Mouse (Mus musculus) E14TG2a.4 (cell line): ENCODE results near the gene Yap1.

Experiments
- H3K27me3 ChIP-seq: 2 replicates; pipeline ENCODE4 v1.6.1; 2014; ENCODE audit warnings: low read length, control low read depth; ENCODE audit not compliant: insufficient read depth
- H3K36me3 ChIP-seq: 2 replicates; pipeline ENCODE4 v1.6.1; 2014; ENCODE audit warnings: low read length, control low read depth; ENCODE audit not compliant: insufficient read depth
- H3K4me1 ChIP-seq: replicated peaks from 2 replicates; pipeline ENCODE4 v1.6.1; 2014; ENCODE audit warnings: low read depth, low read length, control low read depth
- H3K4me3 ChIP-seq: replicated peaks from 2 replicates; pipeline ENCODE4 v1.5.1; 2014; ENCODE audit warnings: mild to moderate bottlenecking, low read length
- H3K9me3 ChIP-seq: 2 replicates; pipeline ENCODE4 v1.6.1; 2014; ENCODE audit warnings: low read length, control low read depth
- CTCF ChIP-seq: conservative IDR thresholded peaks from 2 replicates; pipeline ENCODE4 v1.5.1; 2014; ENCODE audit warnings: low read length
- NANOG ChIP-seq: IDR thresholded peaks from 2 replicates; pipeline ENCODE4 v1.6.1; 2014; ENCODE audit warnings: borderline replicate concordance, low read length, mixed read lengths
- POU5F1 ChIP-seq: IDR thresholded peaks from 2 replicates; pipeline ENCODE4 v1.6.1; 2014; ENCODE audit warnings: low read length, borderline replicate concordance

The Yap1 gene

GRCm38 (mm10) chr9:8004370-8004991 lies at the start of gene Yap1:
Gene Yap1 (minus strand): TSS chr9:8004596.
- Histone ChIP-seq H3K9me3 (no peaks in the 10 kb centered on the region), H3K4me3 (peak within 1 kb of the TSS; percentile 85), H3K27me3 (no peaks in the 10 kb centered on the region), H3K4me1 (peaks cover 62% of the 10 kb centered on the region), H3K36me3 (peaks cover 24% of the 10 kb centered on the region)
- no peak for TF ChIP-seq POU5F1
- no peak for TF ChIP-seq NANOG
- TF ChIP-seq CTCF, result no peak

GRCm38 (mm10) chr9:8043044-8043387 lies 38.6 kb upstream of the Yap1 start:
- Histone ChIP-seq H3K27me3 (no peaks in the 10 kb centered on the region), H3K36me3 (0 out of 2 replicates have a peak, but pooled peaks cover 3% of the 10 kb centered on the region), H3K4me1 (peaks cover 25% of the 10 kb centered on the region), H3K9me3 (no peaks in the 10 kb centered on the region), H3K4me3 (peak overlapping the region; percentile 95)
- TF ChIP-seq POU5F1 (no peak), CTCF (no peak), NANOG (no peak)

GRCm38 (mm10) chr9:8042338-8043043 lies 38.1 kb upstream of the Yap1 start, which contains the start of gene Cfap300:
Gene Cfap300 (minus strand): TSS chr9:8042823.
- peaks cover 23% of the 10 kb centered on the region for H3K4me1 ChIP-seq
- TF ChIP-seq CTCF, result no peak
- TF ChIP-seq NANOG, result no peak
- no peak for TF ChIP-seq POU5F1
- no peaks in the 10 kb centered on the region for H3K27me3 ChIP-seq
- peak within 1 kb of the TSS; percentile 95 for H3K4me3 ChIP-seq
- H3K9me3 ChIP-seq, result no peaks in the 10 kb centered on the region
- 0 out of 2 replicates have a peak, but pooled peaks cover 3% of the 10 kb centered on the region for H3K36me3 ChIP-seq

GRCm38 (mm10) chr9:8035546-8035945 lies 31.1 kb upstream of the Yap1 start:
- Histone ChIP-seq H3K4me3 (peak overlapping the region; percentile 54), H3K27me3 (no peaks in the 10 kb centered on the region), H3K4me1 (peaks cover 32% of the 10 kb centered on the region), H3K36me3 (0 out of 2 replicates have a peak, but pooled peaks cover 3% of the 10 kb centered on the region), H3K9me3 (no peaks in the 10 kb centered on the region)
- TF ChIP-seq NANOG (no peak), CTCF (no peak), POU5F1 (no peak)

DNA sequence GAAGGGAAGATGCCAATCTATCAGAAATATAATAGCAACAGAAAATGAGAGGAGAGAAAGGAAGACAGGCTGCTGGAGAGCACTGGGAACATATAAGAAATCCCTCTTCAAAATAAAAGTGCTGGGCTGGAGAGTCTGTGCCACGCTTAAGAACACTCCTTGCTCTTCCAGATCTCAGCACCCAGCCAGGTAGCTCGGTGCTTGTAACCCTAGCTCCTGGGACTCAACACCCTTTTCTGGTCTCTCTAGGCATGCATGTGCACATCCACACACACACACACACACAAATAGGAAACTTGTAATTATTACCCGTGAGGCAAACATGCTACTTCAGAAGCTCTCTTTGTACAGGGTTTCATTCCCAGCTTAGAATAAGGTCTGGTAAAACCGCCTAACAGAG lies 30.7 kb upstream of the Yap1 start:
- Histone ChIP-seq H3K4me3 (peak overlapping the region; percentile 54), H3K9me3 (no peaks in the 10 kb centered on the region), H3K36me3 (0 out of 2 replicates have a peak, but pooled peaks cover 3% of the 10 kb centered on the region), H3K27me3 (no peaks in the 10 kb centered on the region), H3K4me1 (peaks cover 32% of the 10 kb centered on the region)
- no peak for TF ChIP-seq NANOG
- no peak for TF ChIP-seq POU5F1
- TF ChIP-seq CTCF, result no peak

DNA sequence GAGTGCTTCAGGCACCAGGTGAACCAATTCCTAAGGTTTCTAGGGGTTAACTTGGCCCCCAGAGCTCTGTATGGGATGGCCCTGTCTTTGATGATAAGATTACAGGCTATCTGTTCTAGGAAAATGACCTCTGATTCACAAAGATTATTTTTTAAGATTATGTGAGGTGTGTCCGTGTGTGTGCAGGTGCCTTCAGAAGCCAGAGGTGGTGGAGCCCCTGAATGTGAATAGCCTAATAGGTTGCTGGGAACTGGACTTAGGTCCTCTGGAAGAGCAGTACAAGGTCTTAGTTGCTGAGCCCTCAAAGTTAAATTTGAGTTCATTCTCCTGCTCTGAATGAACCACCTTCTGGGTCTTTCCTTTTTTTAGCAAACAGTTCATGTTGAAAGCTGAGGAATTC lies 29.7 kb upstream of the Yap1 start:
- H3K27me3 ChIP-seq, result no peaks in the 10 kb centered on the region
- TF ChIP-seq CTCF (no peak), NANOG (no peak), POU5F1 (no peak)
- no peaks in the 10 kb centered on the region for H3K9me3 ChIP-seq
- peaks cover 32% of the 10 kb centered on the region for H3K4me1 ChIP-seq
- H3K4me3 ChIP-seq, result no peak overlapping the region
- no peaks in the 10 kb centered on the region for H3K36me3 ChIP-seq

DNA sequence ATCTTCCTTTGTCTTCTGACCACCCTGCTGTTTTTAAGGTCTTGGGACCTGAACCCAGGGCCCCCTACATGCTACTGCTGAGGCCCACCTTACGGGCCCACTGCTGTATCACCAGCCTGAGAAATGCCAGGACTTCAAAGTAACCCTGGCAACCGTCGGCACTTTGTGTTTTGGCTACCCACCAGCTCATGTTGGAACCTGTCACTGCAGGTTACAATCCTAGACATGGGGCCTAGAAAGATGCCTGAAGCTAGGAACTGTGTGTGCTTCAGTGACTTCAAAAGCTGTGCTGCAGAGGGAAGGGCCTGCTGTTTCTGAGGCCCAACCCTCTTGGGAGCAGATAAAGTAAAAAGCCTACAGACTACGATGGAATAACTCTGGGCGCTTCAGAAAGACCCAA lies 28.5 kb upstream of the Yap1 start:
- Histone ChIP-seq H3K4me1 (peaks cover 32% of the 10 kb centered on the region), H3K27me3 (no peaks in the 10 kb centered on the region), H3K9me3 (no peaks in the 10 kb centered on the region), H3K4me3 (no peak overlapping the region), H3K36me3 (no peaks in the 10 kb centered on the region)
- TF ChIP-seq NANOG (no peak), POU5F1 (no peak)

GRCm38 (mm10) chr9:8018609-8019008 lies 14.2 kb upstream of the Yap1 start:
- Histone ChIP-seq H3K36me3 (no peaks in the 10 kb centered on the region), H3K4me3 (no peak overlapping the region), H3K27me3 (no peaks in the 10 kb centered on the region), H3K9me3 (no peaks in the 10 kb centered on the region), H3K4me1 (peaks cover 21% of the 10 kb centered on the region)
- TF ChIP-seq POU5F1 (no peak), NANOG (no peak), CTCF (no peak)
